Mouse (Mus musculus): ENCODE results near the gene Thoc2. TPM values are rescaled to one million over a fixed set of nuclear protein-coding genes. Genes with fewer than 3 reads are reported as not detected.

The Thoc2 gene
- 12.4 and 14.1 TPM in 2 replicates for polyA plus RNA-seq (2021; fragmentation: Nextera tagmentation)
- long read RNA-seq, experiment 1, partial matches to known transcripts: 30 of 32 reads
- long read RNA-seq, experiment 1, other reads (novel, unspliced or antisense): 1 of 32 reads
- long read RNA-seq, experiment 2, partial matches to known transcripts: 158 of 171 reads
- long read RNA-seq, experiment 2, other reads (novel, unspliced or antisense): 12 of 171 reads

DNA sequence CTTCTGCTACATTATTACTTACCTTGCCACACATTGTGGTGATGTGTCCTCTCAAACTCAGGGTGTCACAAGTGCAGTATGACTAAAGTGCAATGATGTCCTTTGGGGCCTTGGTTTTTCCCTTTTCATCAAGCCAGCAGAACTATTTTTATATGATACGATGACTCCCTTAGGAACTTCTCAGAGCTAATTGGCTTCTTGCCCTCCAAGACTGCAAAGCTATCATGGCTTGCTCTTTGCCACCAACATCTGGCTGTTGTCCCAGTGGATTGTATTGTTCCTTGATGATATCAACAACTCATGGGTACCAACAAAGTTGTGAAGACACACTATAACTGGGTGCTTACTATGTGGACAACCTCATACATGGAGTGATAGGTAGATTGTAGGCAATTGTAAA, at the start of gene Thoc2:
TSS of gene Thoc2 (minus strand) at position 101 of the 400 bp plus-strand sequence.

Small RNAs within 50 kb of the gene (microRNA-seq; reads per million reads assigned to microRNA genes)
- gene Gm44490: not detected

Other genes with a start within 250 kb of the Thoc2 start
- gene Xiap, start 139.0 kb upstream of the Thoc2 start, polyA plus RNA-seq (2021; fragmentation: Nextera tagmentation): 16.1 and 18.5 TPM in 2 replicates
- 12.9 and 14.0 TPM in 2 replicates for gene Stag2, start 228.6 kb upstream of the Thoc2 start, polyA plus RNA-seq (2021; fragmentation: Nextera tagmentation)

Measured in layer of hippocampus, adult 6 months (tissue).